Comparison of ENCODE assay signal across 19 mouse cellular contexts in genomic region chr17:27475650-27476049, GRCm38 (mm10). TPM values are rescaled to one million over a fixed set of nuclear protein-coding genes. Genes with fewer than 3 reads are reported as not detected.
"Had no signal": no experiment of that assay in that cellular context is flagged by ENCODE, and none has a peak within 500 bp of the region (broad histone marks: within the 10 kb centered on the region; RNA-seq: fewer than 3 reads in every experiment).

No protein-coding gene starts in this region.

- H3K27me3 ChIP-seq: lung, embryonic 15.5 days; midbrain, embryonic 12.5 days; neural tube, embryonic 12.5 days; stomach, embryonic 15.5 days had no signal

- H3K4me2 ChIP-seq: liver, embryonic 15.5 days; lung, embryonic 15.5 days; midbrain, embryonic 12.5 days; neural tube, embryonic 12.5 days; stomach, embryonic 15.5 days had no signal

- H3K27ac ChIP-seq: liver, embryonic 15.5 days; lung, embryonic 15.5 days; macrophage; midbrain, embryonic 12.5 days; neural tube, embryonic 12.5 days; stomach, embryonic 15.5 days; stomach, postnatal 0 days had no signal

- H3K36me3 ChIP-seq: liver, embryonic 15.5 days; lung, embryonic 15.5 days; midbrain, embryonic 12.5 days; neural tube, embryonic 12.5 days; stomach, embryonic 15.5 days had no signal

- H3K4me3 ChIP-seq: liver, embryonic 15.5 days; lung, embryonic 15.5 days; midbrain, embryonic 12.5 days; neural tube, embryonic 12.5 days; stomach, embryonic 15.5 days had no signal

- DNase-seq: liver, postnatal 0 days; lung, adult 2 months; lung, postnatal 14 days; lung, postnatal 36 days; midbrain, embryonic 14.5 days; right cerebral cortex, postnatal 14 days; thymus, adult 2 months; thymus, postnatal 25 days had no signal

- H3K9me3 ChIP-seq: liver, embryonic 15.5 days; lung, embryonic 15.5 days; midbrain, embryonic 12.5 days; neural tube, embryonic 12.5 days; stomach, embryonic 15.5 days had no signal

- H3K9ac ChIP-seq: liver, embryonic 15.5 days; liver, postnatal 0 days; lung, embryonic 15.5 days; midbrain, embryonic 12.5 days; neural tube, embryonic 12.5 days; stomach, embryonic 15.5 days had no signal

- ATAC-seq: liver, postnatal 0 days; lung, postnatal 0 days had no signal

RNA-seq across cellular contexts. Expression of gene Grm4, which starts 45.6 kb away (rescaled TPM):
- total RNA-seq: megakaryocyte progenitor cell, adult 5-6 weeks; monocyte, adult 5-6 weeks; neutrophil, adult 5-6 weeks had no signal
- polyA plus RNA-seq: liver, postnatal 0 days; lung, postnatal 0 days; macrophage had no signal
